Mouse (Mus musculus) heart, embryonic 12.5 days (tissue): ENCODE measurements around the gene Slit3. TPM values are rescaled to one million over a fixed set of nuclear protein-coding genes. Genes with fewer than 3 reads are reported as not detected.

ENCODE experiments used
- ATAC-seq: fragments of 200-750 bp; cut with Nextera tagmentation; 2 replicates; pipeline ENCODE4 v1.8.0; 2017; ENCODE audit warnings: moderate TSS enrichment, moderate library complexity; ENCODE audit not compliant: insufficient number of reproducible peaks, low FRiP score
- H3K27ac ChIP-seq: fragments of 300-500 bp; sonication (generic); 2 replicates; pipeline ENCODE4 v1.5.1; 2016; ENCODE audit warnings: mild to moderate bottlenecking, moderate library complexity; ENCODE audit not compliant: poor library complexity, severe bottlenecking
- H3K27me3 ChIP-seq: fragments of 300-500 bp; sonication (generic); replicated peaks from 2 replicates; pipeline ENCODE4 v1.6.1; 2016; ENCODE audit warnings: mild to moderate bottlenecking, moderate library complexity
- H3K36me3 ChIP-seq: fragments of 300-500 bp; sonication (generic); 2 replicates; pipeline ENCODE4 v1.6.1; 2016; ENCODE audit warnings: mild to moderate bottlenecking, moderate library complexity
- H3K4me1 ChIP-seq: fragments of 300-500 bp; sonication (generic); replicated peaks from 2 replicates; pipeline ENCODE4 v1.6.1; 2016; ENCODE audit warnings: mild to moderate bottlenecking
- H3K4me2 ChIP-seq: fragments of 300-500 bp; sonication (generic); 2 replicates; pipeline ENCODE4 v1.6.1; 2016; ENCODE audit warnings: mild to moderate bottlenecking, moderate library complexity
- H3K4me3 ChIP-seq: fragments of 300-500 bp; sonication (generic); 2 replicates; pipeline ENCODE4 v1.5.1; 2016; ENCODE audit warnings: mild to moderate bottlenecking
- H3K9ac ChIP-seq: fragments of 300-500 bp; sonication (generic); 2 replicates; pipeline ENCODE4 v1.6.1; 2016; ENCODE audit warnings: mild to moderate bottlenecking, moderate library complexity
- H3K9me3 ChIP-seq: fragments of 300-500 bp; sonication (generic); replicated peaks from 2 replicates; pipeline ENCODE4 v1.6.1; 2016; ENCODE audit warnings: mild to moderate bottlenecking, moderate library complexity
- WGBS: fragments of 180-500 bp; shearing (Covaris S2); methylation state at CpG from one replicate; pipeline ENCODE4 v1.1.7; 2016; 5-methylcytosine and 5-hydroxymethylcytosine counted together
- polyA plus RNA-seq: library from polyadenylated mRNA; unstranded; fragments of >200 nt; fragmentation: Nextera tagmentation; extraction: Ambion mirVana; gene quantifications from 2 replicates; pipeline ENCODE4 v1.2.1, GENCODE M21; 2016

Slit3 gene
- polyA plus RNA-seq, 1 experiment from 2014 or later: 17.4 TPM

GRCm38 (mm10) chr11:35355811-35356210 is 234.8 kb downstream of the Slit3 start:
- no peak overlapping the region for H3K4me2 ChIP-seq
- H3K9me3 ChIP-seq: no peaks in the 10 kb centered on the region; the same call in 1 of the 2 replicates
- H3K27ac ChIP-seq: no peak overlapping the region
- 73% methylated on average over 4 of the region's 4 CpGs for WGBS
- no peak overlapping the region for H3K4me3 ChIP-seq
- no peaks in the 10 kb centered on the region for H3K27me3 ChIP-seq
- H3K4me1 ChIP-seq: peaks cover 5% of the 10 kb centered on the region; the same call in 1 of the 2 replicates
- H3K36me3 ChIP-seq: no peaks in the 10 kb centered on the region
- ATAC-seq: no peak
- no peak overlapping the region for H3K9ac ChIP-seq

DNA sequence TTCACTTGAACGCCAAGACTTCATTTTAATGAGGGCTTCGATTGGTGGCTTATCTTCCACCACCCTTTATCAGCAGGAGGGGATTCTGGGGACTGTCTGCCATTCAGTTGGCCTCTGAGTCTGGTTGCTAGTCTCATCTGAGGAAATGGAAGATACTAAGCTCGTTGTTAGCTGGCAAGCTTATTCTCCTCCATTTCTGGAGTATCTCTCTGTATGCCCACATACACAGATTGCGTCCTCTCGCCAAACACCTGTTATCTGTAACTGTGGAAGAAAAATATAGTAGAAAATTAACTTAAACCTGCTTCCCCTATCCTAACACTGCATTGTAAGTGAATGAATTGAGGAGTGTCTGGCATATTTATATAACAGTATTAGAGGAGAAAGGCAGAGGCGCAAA is 240.0 kb downstream of the Slit3 start:
- Histone ChIP-seq H3K36me3 (no peaks in the 10 kb centered on the region), H3K4me1 (peaks cover 5% of the 10 kb centered on the region; the same call in 1 of the 2 replicates), H3K9ac (no peak overlapping the region), H3K27me3 (no peaks in the 10 kb centered on the region), H3K4me2 (no peak overlapping the region), H3K27ac (no peak overlapping the region), H3K9me3 (no peaks in the 10 kb centered on the region; the same call in 1 of the 2 replicates), H3K4me3 (no peak overlapping the region)
- no peak for ATAC-seq
- 54% methylated on average over 6 of the region's 6 CpGs for WGBS

- H3K4me3 ChIP-seq: no peak overlapping the region
- H3K27me3 ChIP-seq: no peaks in the 10 kb centered on the region
- no peak for ATAC-seq
- H3K36me3 ChIP-seq: no peaks in the 10 kb centered on the region
- H3K27ac ChIP-seq: no peak overlapping the region
- H3K9me3 ChIP-seq: peaks cover 4% of the 10 kb centered on the region
- no peak overlapping the region for H3K9ac ChIP-seq
- no peak overlapping the region for H3K4me2 ChIP-seq
- 58% methylated on average over 4 of the region's 4 CpGs for WGBS
- peaks cover 4% of the 10 kb centered on the region; the same call in 1 of the 2 replicates for H3K4me1 ChIP-seq
Measured at GRCm38 (mm10) chr11:35362975-35363374, 242.0 kb downstream of the Slit3 start.

GRCm38 (mm10) chr11:35364469-35364868 is 243.4 kb downstream of the Slit3 start:
- Histone ChIP-seq H3K4me2 (no peak overlapping the region), H3K27ac (no peak overlapping the region), H3K4me1 (peaks cover 8% of the 10 kb centered on the region), H3K36me3 (no peaks in the 10 kb centered on the region), H3K4me3 (no peak overlapping the region), H3K9me3 (peaks cover 4% of the 10 kb centered on the region), H3K27me3 (no peaks in the 10 kb centered on the region), H3K9ac (no peak overlapping the region)
- no peak for ATAC-seq
- 46% methylated on average over 10 of the region's 10 CpGs for WGBS

DNA sequence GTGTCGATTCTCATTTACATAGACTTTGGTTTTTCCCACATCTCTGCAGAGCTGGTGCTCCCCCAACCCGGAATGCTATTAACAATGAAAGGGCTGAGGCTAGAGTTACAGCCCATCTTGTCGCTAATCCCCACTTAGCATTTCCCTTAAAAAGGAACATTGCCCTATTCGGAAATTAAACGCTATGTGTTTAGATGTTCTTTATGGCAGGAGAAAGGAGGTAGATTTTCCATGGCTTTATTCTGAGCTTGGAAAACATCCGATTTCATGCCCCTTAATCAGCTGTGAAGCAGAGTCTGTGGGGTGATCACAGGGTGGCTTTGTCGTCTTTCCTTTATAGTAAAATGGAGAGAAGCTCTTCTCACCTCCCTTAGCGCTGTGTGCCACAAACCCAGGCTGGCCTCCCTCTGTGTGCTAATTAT is 244.5 kb downstream of the Slit3 start:
- peaks cover 4% of the 10 kb centered on the region for H3K9me3 ChIP-seq
- H3K27me3 ChIP-seq: no peaks in the 10 kb centered on the region
- H3K4me1 ChIP-seq: peaks cover 16% of the 10 kb centered on the region
- H3K36me3 ChIP-seq: no peaks in the 10 kb centered on the region
- no peak overlapping the region for H3K4me3 ChIP-seq
- H3K9ac ChIP-seq: no peak overlapping the region
- WGBS: 27% methylated on average over 8 of the region's 8 CpGs
- no peak for ATAC-seq
- no peak overlapping the region for H3K27ac ChIP-seq
- H3K4me2 ChIP-seq: no peak overlapping the region

- no peak overlapping the region for H3K9ac ChIP-seq
- no peak overlapping the region for H3K4me3 ChIP-seq
- 55% methylated on average over 4 of the region's 4 CpGs for WGBS
- H3K4me1 ChIP-seq: peaks cover 23% of the 10 kb centered on the region
- H3K9me3 ChIP-seq: peaks cover 4% of the 10 kb centered on the region
- no peaks in the 10 kb centered on the region for H3K36me3 ChIP-seq
- H3K27ac ChIP-seq: no peak overlapping the region
- no peak for ATAC-seq
- no peak overlapping the region for H3K4me2 ChIP-seq
- no peaks in the 10 kb centered on the region for H3K27me3 ChIP-seq
Measured at GRCm38 (mm10) chr11:35366611-35367010, 245.6 kb downstream of the Slit3 start.

GRCm38 (mm10) chr11:35367248-35367647 is 246.2 kb downstream of the Slit3 start:
- no peak overlapping the region for H3K4me2 ChIP-seq
- 80% methylated on average over 4 of the region's 4 CpGs for WGBS
- H3K27me3 ChIP-seq: no peaks in the 10 kb centered on the region
- H3K9me3 ChIP-seq: peaks cover 4% of the 10 kb centered on the region
- no peak overlapping the region for H3K9ac ChIP-seq
- ATAC-seq: no peak
- no peak overlapping the region for H3K27ac ChIP-seq
- no peaks in the 10 kb centered on the region for H3K36me3 ChIP-seq
- H3K4me3 ChIP-seq: no peak overlapping the region
- H3K4me1 ChIP-seq: peaks cover 23% of the 10 kb centered on the region

- Histone ChIP-seq H3K4me1 (peaks cover 20% of the 10 kb centered on the region), H3K9ac (no peak overlapping the region), H3K27me3 (no peaks in the 10 kb centered on the region), H3K4me2 (no peak overlapping the region), H3K4me3 (no peak overlapping the region), H3K27ac (no peak overlapping the region), H3K36me3 (0 out of 2 replicates have a peak, but pooled peaks cover 2% of the 10 kb centered on the region), H3K9me3 (peaks cover 7% of the 10 kb centered on the region)
- 38% methylated on average over 7 of the region's 7 CpGs for WGBS
- no peak for ATAC-seq
Measured at GRCm38 (mm10) chr11:35369964-35370363, 248.9 kb downstream of the Slit3 start.

GRCm38 (mm10) chr11:35370705-35371104 is 249.7 kb downstream of the Slit3 start:
- no peak overlapping the region for H3K4me3 ChIP-seq
- no peak for ATAC-seq
- H3K9ac ChIP-seq: no peak overlapping the region
- 0 out of 2 replicates have a peak, but pooled peaks cover 2% of the 10 kb centered on the region for H3K36me3 ChIP-seq
- H3K27me3 ChIP-seq: no peaks in the 10 kb centered on the region
- H3K4me2 ChIP-seq: no peak overlapping the region
- H3K4me1 ChIP-seq: peaks cover 20% of the 10 kb centered on the region
- no peak overlapping the region for H3K27ac ChIP-seq
- 14% methylated on average over 5 of the region's 5 CpGs for WGBS
- H3K9me3 ChIP-seq: peaks cover 7% of the 10 kb centered on the region

DNA sequence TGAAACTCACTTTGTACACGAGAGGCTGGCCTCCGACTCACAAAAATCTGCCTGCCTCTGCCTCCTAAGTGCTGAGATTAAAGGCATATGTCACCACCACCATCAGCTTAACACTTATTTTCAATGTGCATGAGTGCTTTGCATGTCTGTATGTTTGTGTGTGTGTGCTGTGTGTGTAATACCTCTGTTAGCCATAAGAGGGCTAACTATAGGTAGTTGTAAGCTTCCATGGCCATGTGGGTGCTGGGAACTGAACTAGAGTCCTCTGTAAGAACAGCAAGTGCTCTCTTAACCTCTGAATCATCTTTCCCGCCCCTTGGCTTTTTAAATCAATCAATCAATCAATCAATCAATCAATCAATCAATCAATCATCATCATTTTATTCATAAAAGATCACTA is 251.4 kb downstream of the Slit3 start:
- ATAC-seq: no peak
- Histone ChIP-seq H3K27me3 (no peaks in the 10 kb centered on the region), H3K27ac (no peak overlapping the region), H3K9me3 (peaks cover 4% of the 10 kb centered on the region), H3K4me2 (no peak overlapping the region), H3K36me3 (0 out of 2 replicates have a peak, but pooled peaks cover 2% of the 10 kb centered on the region), H3K9ac (no peak overlapping the region), H3K4me1 (peaks cover 20% of the 10 kb centered on the region), H3K4me3 (no peak overlapping the region)
- WGBS: 91% methylated on average over 3 of the region's 3 CpGs

DNA sequence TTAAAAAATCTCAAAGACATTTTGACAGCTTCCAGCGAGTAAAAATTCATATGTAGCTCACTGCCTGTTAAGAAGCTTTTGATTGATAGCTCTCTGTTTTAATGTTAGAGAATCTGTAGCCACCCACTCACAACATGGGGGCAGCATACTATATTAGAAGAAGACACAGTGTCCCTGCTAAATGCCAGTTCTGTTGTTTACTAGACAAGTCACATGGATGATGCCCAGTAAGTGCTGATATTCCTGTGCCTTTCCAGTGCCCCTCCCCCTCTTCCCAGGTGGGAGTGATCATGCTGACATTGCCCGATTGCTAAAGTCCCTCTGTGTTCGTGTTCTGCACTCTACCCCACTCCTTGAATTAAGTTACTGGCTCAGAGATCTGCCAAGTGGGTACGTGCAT is 254.0 kb downstream of the Slit3 start:
- Histone ChIP-seq H3K4me1 (peaks cover 10% of the 10 kb centered on the region), H3K9me3 (peaks cover 3% of the 10 kb centered on the region; the same call in 1 of the 2 replicates), H3K27ac (no peak overlapping the region), H3K36me3 (0 out of 2 replicates have a peak, but pooled peaks cover 2% of the 10 kb centered on the region), H3K4me3 (no peak overlapping the region), H3K4me2 (no peak overlapping the region), H3K9ac (no peak overlapping the region), H3K27me3 (no peaks in the 10 kb centered on the region)
- WGBS: 73% methylated on average over 4 of the region's 4 CpGs
- no peak for ATAC-seq

DNA sequence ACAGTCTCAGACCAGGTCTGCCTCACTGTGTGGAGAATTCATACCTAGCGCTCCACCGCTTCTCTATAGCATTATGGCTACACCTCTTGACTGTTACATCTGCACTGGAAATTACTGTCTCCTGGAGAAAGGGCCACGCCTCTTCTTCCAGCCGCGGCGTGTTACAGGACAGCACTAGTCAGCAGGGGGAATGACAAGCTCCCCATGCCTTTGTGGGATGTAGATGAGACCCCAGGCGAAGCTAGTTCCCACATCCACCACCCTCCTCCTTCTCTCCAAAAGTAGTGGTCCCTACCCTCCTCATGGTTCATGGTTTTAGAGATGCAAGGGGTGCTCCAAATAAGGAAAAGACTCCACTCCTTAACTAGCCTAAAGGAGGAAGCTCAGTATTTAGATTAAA is 257.8 kb downstream of the Slit3 start:
- no peaks in the 10 kb centered on the region for H3K27me3 ChIP-seq
- no peak overlapping the region for H3K27ac ChIP-seq
- ATAC-seq: no peak
- WGBS: 68% methylated on average over 7 of the region's 7 CpGs
- H3K9me3 ChIP-seq: no peaks in the 10 kb centered on the region
- no peak overlapping the region for H3K9ac ChIP-seq
- no peak overlapping the region for H3K4me2 ChIP-seq
- no peaks in the 10 kb centered on the region for H3K4me1 ChIP-seq
- H3K4me3 ChIP-seq: no peak overlapping the region
- no peaks in the 10 kb centered on the region for H3K36me3 ChIP-seq
